Mouse (Mus musculus): ENCODE data around the gene Myom1. TPM values are rescaled to one million over a fixed set of nuclear protein-coding genes. Genes with fewer than 3 reads are reported as not detected.

Myom1 gene
- polyA plus RNA-seq, 1 experiment from 2014 or later = 4.7 TPM

GRCm38 (mm10) chr17:71088991-71089434 is 86.6 kb downstream of the Myom1 start:
- H3K9me3 ChIP-seq (ENCODE audit: control insufficient read depth, low read length) = no peaks in the 10 kb centered on the region
- H3K4me1 ChIP-seq (ENCODE audit: control insufficient read depth, insufficient read depth, low read length) = no peaks in the 10 kb centered on the region
- H3K9ac ChIP-seq (ENCODE audit: low read length) = no peak overlapping the region
- H3K4me3 ChIP-seq (ENCODE audit: low read depth, low read length) = no peak overlapping the region
- no peaks in the 10 kb centered on the region for H3K27me3 ChIP-seq (ENCODE audit: control insufficient read depth, insufficient read depth, low read length)
- ATAC-seq (ENCODE audit: insufficient read depth, low FRiP score, low TSS enrichment) (no peak), DNase-seq (ENCODE audit: low spot score) (no peak)
- no peak overlapping the region for H3K27ac ChIP-seq (ENCODE audit: low read depth, low read length)
- 89% methylated on average over 9 of the region's 9 CpGs for WGBS
- H3K4me2 ChIP-seq (ENCODE audit: low read depth) = no peak overlapping the region
- no peaks in the 10 kb centered on the region for H3K36me3 ChIP-seq (ENCODE audit: control insufficient read depth, insufficient read depth, low read length)

- Histone ChIP-seq H3K4me1 (ENCODE audit: control insufficient read depth, insufficient read depth, low read length) (no peaks in the 10 kb centered on the region), H3K4me3 (ENCODE audit: low read depth, low read length) (no peak overlapping the region), H3K4me2 (ENCODE audit: low read depth) (no peak overlapping the region), H3K27ac (ENCODE audit: low read depth, low read length) (no peak overlapping the region), H3K9me3 (ENCODE audit: control insufficient read depth, low read length) (no peaks in the 10 kb centered on the region), H3K9ac (ENCODE audit: low read length) (no peak overlapping the region), H3K27me3 (ENCODE audit: control insufficient read depth, insufficient read depth, low read length) (no peaks in the 10 kb centered on the region), H3K36me3 (ENCODE audit: control insufficient read depth, insufficient read depth, low read length) (no peaks in the 10 kb centered on the region)
- ATAC-seq (ENCODE audit: insufficient read depth, low FRiP score, low TSS enrichment) = no peak
- no peak for DNase-seq (ENCODE audit: low spot score)
- WGBS = 73% methylated on average over 11 of the region's 11 CpGs
Observed at GRCm38 (mm10) chr17:71089781-71090480, 87.5 kb downstream of the Myom1 start.

GRCm38 (mm10) chr17:71091024-71091423 is 88.6 kb downstream of the Myom1 start:
- H3K36me3 ChIP-seq (ENCODE audit: control insufficient read depth, insufficient read depth, low read length) = no peaks in the 10 kb centered on the region
- no peak for ATAC-seq (ENCODE audit: insufficient read depth, low FRiP score, low TSS enrichment)
- no peaks in the 10 kb centered on the region for H3K27me3 ChIP-seq (ENCODE audit: control insufficient read depth, insufficient read depth, low read length)
- H3K9me3 ChIP-seq (ENCODE audit: control insufficient read depth, low read length) = no peaks in the 10 kb centered on the region
- no peak overlapping the region for H3K27ac ChIP-seq (ENCODE audit: low read depth, low read length)
- DNase-seq (ENCODE audit: low spot score) = no peak
- H3K4me1 ChIP-seq (ENCODE audit: control insufficient read depth, insufficient read depth, low read length) = no peaks in the 10 kb centered on the region
- no peak overlapping the region for H3K4me2 ChIP-seq (ENCODE audit: low read depth)
- no peak overlapping the region for H3K4me3 ChIP-seq (ENCODE audit: low read depth, low read length)
- H3K9ac ChIP-seq (ENCODE audit: low read length) = no peak overlapping the region
- WGBS = 81% methylated on average over 4 of the region's 4 CpGs

- H3K4me1 ChIP-seq (ENCODE audit: control insufficient read depth, insufficient read depth, low read length) = no peaks in the 10 kb centered on the region
- H3K27ac ChIP-seq (ENCODE audit: low read depth, low read length) = no peak overlapping the region
- H3K4me2 ChIP-seq (ENCODE audit: low read depth) = no peak overlapping the region
- H3K9me3 ChIP-seq (ENCODE audit: control insufficient read depth, low read length) = no peaks in the 10 kb centered on the region
- no peaks in the 10 kb centered on the region for H3K36me3 ChIP-seq (ENCODE audit: control insufficient read depth, insufficient read depth, low read length)
- H3K4me3 ChIP-seq (ENCODE audit: low read depth, low read length) = no peak overlapping the region
- H3K9ac ChIP-seq (ENCODE audit: low read length) = no peak overlapping the region
- ATAC-seq (ENCODE audit: insufficient read depth, low FRiP score, low TSS enrichment) (no peak), DNase-seq (ENCODE audit: low spot score) (no peak)
- no peaks in the 10 kb centered on the region for H3K27me3 ChIP-seq (ENCODE audit: control insufficient read depth, insufficient read depth, low read length)
- 92% methylated on average over 4 of the region's 4 CpGs for WGBS
Observed at GRCm38 (mm10) chr17:71092341-71092740, 89.9 kb downstream of the Myom1 start.

- Histone ChIP-seq H3K27me3 (ENCODE audit: control insufficient read depth, insufficient read depth, low read length) (no peaks in the 10 kb centered on the region), H3K4me2 (ENCODE audit: low read depth) (no peak overlapping the region), H3K9me3 (ENCODE audit: control insufficient read depth, low read length) (no peaks in the 10 kb centered on the region), H3K4me3 (ENCODE audit: low read depth, low read length) (no peak overlapping the region), H3K36me3 (ENCODE audit: control insufficient read depth, insufficient read depth, low read length) (no peaks in the 10 kb centered on the region), H3K9ac (ENCODE audit: low read length) (no peak overlapping the region), H3K27ac (ENCODE audit: low read depth, low read length) (no peak overlapping the region), H3K4me1 (ENCODE audit: control insufficient read depth, insufficient read depth, low read length) (no peaks in the 10 kb centered on the region)
- ATAC-seq (ENCODE audit: insufficient read depth, low FRiP score, low TSS enrichment) (no peak), DNase-seq (ENCODE audit: low spot score) (no peak)
- WGBS = 86% methylated on average over 5 of the region's 5 CpGs
Observed at GRCm38 (mm10) chr17:71093793-71094192, 91.4 kb downstream of the Myom1 start.

- no peak for ATAC-seq (ENCODE audit: insufficient read depth, low FRiP score, low TSS enrichment)
- no peak overlapping the region for H3K27ac ChIP-seq (ENCODE audit: low read depth, low read length)
- no peaks in the 10 kb centered on the region for H3K36me3 ChIP-seq (ENCODE audit: control insufficient read depth, insufficient read depth, low read length)
- no peaks in the 10 kb centered on the region for H3K27me3 ChIP-seq (ENCODE audit: control insufficient read depth, insufficient read depth, low read length)
- no peaks in the 10 kb centered on the region for H3K4me1 ChIP-seq (ENCODE audit: control insufficient read depth, insufficient read depth, low read length)
- H3K4me3 ChIP-seq (ENCODE audit: low read depth, low read length) = no peak overlapping the region
- no peak for DNase-seq (ENCODE audit: low spot score)
- H3K9me3 ChIP-seq (ENCODE audit: control insufficient read depth, low read length) = no peaks in the 10 kb centered on the region
- no peak overlapping the region for H3K9ac ChIP-seq (ENCODE audit: low read length)
- WGBS = 70% methylated on average over 3 of the region's 3 CpGs
- no peak overlapping the region for H3K4me2 ChIP-seq (ENCODE audit: low read depth)
Observed at GRCm38 (mm10) chr17:71094438-71094837, 92.0 kb downstream of the Myom1 start.

- Histone ChIP-seq H3K4me2 (ENCODE audit: low read depth) (no peak overlapping the region), H3K9me3 (ENCODE audit: control insufficient read depth, low read length) (no peaks in the 10 kb centered on the region), H3K4me3 (ENCODE audit: low read depth, low read length) (no peak overlapping the region), H3K36me3 (ENCODE audit: control insufficient read depth, insufficient read depth, low read length) (no peaks in the 10 kb centered on the region), H3K27ac (ENCODE audit: low read depth, low read length) (no peak overlapping the region), H3K4me1 (ENCODE audit: control insufficient read depth, insufficient read depth, low read length) (no peaks in the 10 kb centered on the region), H3K27me3 (ENCODE audit: control insufficient read depth, insufficient read depth, low read length) (no peaks in the 10 kb centered on the region), H3K9ac (ENCODE audit: low read length) (no peak overlapping the region)
- DNase-seq (ENCODE audit: low spot score) = no peak
- no peak for ATAC-seq (ENCODE audit: insufficient read depth, low FRiP score, low TSS enrichment)
- 94% methylated on average over 8 of the region's 8 CpGs for WGBS
Observed at GRCm38 (mm10) chr17:71096557-71097208, 94.2 kb downstream of the Myom1 start.

GRCm38 (mm10) chr17:71097209-71097597 is 94.8 kb downstream of the Myom1 start:
- no peak overlapping the region for H3K9ac ChIP-seq (ENCODE audit: low read length)
- DNase-seq (ENCODE audit: low spot score) (no peak), ATAC-seq (ENCODE audit: insufficient read depth, low FRiP score, low TSS enrichment) (no peak)
- no peaks in the 10 kb centered on the region for H3K36me3 ChIP-seq (ENCODE audit: control insufficient read depth, insufficient read depth, low read length)
- 88% methylated on average over 6 of the region's 6 CpGs for WGBS
- H3K4me1 ChIP-seq (ENCODE audit: control insufficient read depth, insufficient read depth, low read length) = no peaks in the 10 kb centered on the region
- H3K27me3 ChIP-seq (ENCODE audit: control insufficient read depth, insufficient read depth, low read length) = no peaks in the 10 kb centered on the region
- no peak overlapping the region for H3K4me3 ChIP-seq (ENCODE audit: low read depth, low read length)
- H3K27ac ChIP-seq (ENCODE audit: low read depth, low read length) = no peak overlapping the region
- H3K9me3 ChIP-seq (ENCODE audit: control insufficient read depth, low read length) = no peaks in the 10 kb centered on the region
- H3K4me2 ChIP-seq (ENCODE audit: low read depth) = no peak overlapping the region

- no peaks in the 10 kb centered on the region for H3K9me3 ChIP-seq (ENCODE audit: control insufficient read depth, low read length)
- no peaks in the 10 kb centered on the region for H3K4me1 ChIP-seq (ENCODE audit: control insufficient read depth, insufficient read depth, low read length)
- no peak overlapping the region for H3K27ac ChIP-seq (ENCODE audit: low read depth, low read length)
- no peaks in the 10 kb centered on the region for H3K27me3 ChIP-seq (ENCODE audit: control insufficient read depth, insufficient read depth, low read length)
- ATAC-seq (ENCODE audit: insufficient read depth, low FRiP score, low TSS enrichment) (no peak), DNase-seq (ENCODE audit: low spot score) (no peak)
- 97% methylated on average over 3 of the region's 3 CpGs for WGBS
- no peak overlapping the region for H3K4me2 ChIP-seq (ENCODE audit: low read depth)
- H3K36me3 ChIP-seq (ENCODE audit: control insufficient read depth, insufficient read depth, low read length) = no peaks in the 10 kb centered on the region
- no peak overlapping the region for H3K4me3 ChIP-seq (ENCODE audit: low read depth, low read length)
- H3K9ac ChIP-seq (ENCODE audit: low read length) = no peak overlapping the region
Observed at GRCm38 (mm10) chr17:71098606-71099005, 96.2 kb downstream of the Myom1 start.
